Mouse (Mus musculus) adrenal gland (tissue): ENCODE measurements around the gene Gm9195.

Source experiments
- intact Hi-C: fragments of 180-260 bp; cut with DNase I; formaldehyde crosslinking; loops from one replicate; pipeline ENCODE4 v1.15.1; 2025

Gm9195 gene

GRCm38 (mm10) chr14:72447141-72448091 is 44.2 kb downstream of the Gm9195 start:
- intact Hi-C loops, result loop anchor here (2.0 kb wide), 1 partner anchor 71 kb away; no protein-coding TSS in a partner anchor

- intact Hi-C loops, result no loop called here
Measured at GRCm38 (mm10) chr14:72442936-72443335, 48.7 kb downstream of the Gm9195 start.

GRCm38 (mm10) chr14:72440929-72441328 is 50.7 kb downstream of the Gm9195 start:
- intact Hi-C loops, result no loop called here

- intact Hi-C loops, result no loop called here
Measured at GRCm38 (mm10) chr14:72440436-72440835, 51.2 kb downstream of the Gm9195 start.

GRCm38 (mm10) chr14:72438976-72439375 is 52.7 kb downstream of the Gm9195 start:
- intact Hi-C loops, result no loop called here

GRCm38 (mm10) chr14:72389696-72390095 is 101.9 kb downstream of the Gm9195 start:
- intact Hi-C loops, result no loop called here

- intact Hi-C loops, result no loop called here
Measured at GRCm38 (mm10) chr14:72389288-72389687, 102.3 kb downstream of the Gm9195 start.

GRCm38 (mm10) chr14:72377224-72377623 is 114.4 kb downstream of the Gm9195 start:
- intact Hi-C loops, result loop anchor here (2.0 to 10.0 kb wide), 5 partner anchors 70 to 918 kb away; no protein-coding TSS in a partner anchor
